Mouse (Mus musculus) midbrain, embryonic 14.5 days (tissue): ENCODE results near the gene Rpl18a. TPM values are rescaled to one million over a fixed set of nuclear protein-coding genes. Genes with fewer than 3 reads are reported as not detected.

ENCODE experiments used
- ATAC-seq: fragments of 200-750 bp; cut with Nextera tagmentation; 2 replicates; pipeline ENCODE4 v1.8.0; 2017; ENCODE audit warnings: moderate number of reproducible peaks, moderate library complexity; ENCODE audit not compliant: low FRiP score, low TSS enrichment
- DNase-seq: peaks from one replicate; pipeline ENCODE4 v3.0.0-alpha.2; 2015
- H3K27ac ChIP-seq: fragments of 300-500 bp; sonication (generic); replicated peaks from 2 replicates; pipeline ENCODE4 v1.5.1; 2014; ENCODE audit warnings: mild to moderate bottlenecking, low read depth, low read length, moderate library complexity
- H3K27me3 ChIP-seq: fragments of 300-500 bp; sonication (generic); 2 replicates; pipeline ENCODE4 v1.6.1; 2014; ENCODE audit warnings: low read length, control low read depth, mixed read lengths; ENCODE audit not compliant: control insufficient read depth, insufficient read depth
- H3K36me3 ChIP-seq: fragments of 300-500 bp; sonication (generic); 2 replicates; pipeline ENCODE4 v1.6.1; 2014; ENCODE audit warnings: low read length, control low read depth; ENCODE audit not compliant: control insufficient read depth, insufficient read depth
- H3K4me1 ChIP-seq: fragments of 300-500 bp; sonication (generic); 2 replicates; pipeline ENCODE4 v1.6.1; 2014; ENCODE audit warnings: mild to moderate bottlenecking, antibody characterized with exemption, low read length, control low read depth; ENCODE audit not compliant: control insufficient read depth, insufficient read depth
- H3K4me2 ChIP-seq: fragments of 300-500 bp; sonication (generic); 2 replicates; pipeline ENCODE4 v1.6.1; 2014; ENCODE audit warnings: mild to moderate bottlenecking, low read length, moderate library complexity
- H3K4me3 ChIP-seq: fragments of 300-500 bp; sonication (generic); replicated peaks from 2 replicates; pipeline ENCODE4 v1.5.1; 2014; ENCODE audit warnings: low read depth, low read length
- H3K9ac ChIP-seq: fragments of 300-500 bp; sonication (generic); replicated peaks from 2 replicates; pipeline ENCODE4 v1.6.1; 2014; ENCODE audit warnings: mild to moderate bottlenecking, low read length, moderate library complexity
- H3K9me3 ChIP-seq: fragments of 300-500 bp; sonication (generic); 2 replicates; pipeline ENCODE4 v1.6.1; 2016; ENCODE audit warnings: low read length, control low read depth, mixed read lengths; ENCODE audit not compliant: control insufficient read depth
- WGBS: fragments of 180-500 bp; shearing (Covaris S2); extraction: QIAGEN DNeasy Blood & Tissue Kit; methylation state at CpG from one replicate; pipeline ENCODE4 v1.1.7; 2014; 5-methylcytosine and 5-hydroxymethylcytosine counted together
- polyA plus RNA-seq: library from polyadenylated mRNA; unstranded; fragments of >200 nt; fragmentation: Nextera tagmentation; extraction: Ambion mirVana; gene quantifications from 2 replicates; pipeline ENCODE4 v1.2.1, GENCODE M21; 2014

Gene Rpl18a
- polyA plus RNA-seq, 1 experiment from 2014 or later, result 2,701 TPM

DNA sequence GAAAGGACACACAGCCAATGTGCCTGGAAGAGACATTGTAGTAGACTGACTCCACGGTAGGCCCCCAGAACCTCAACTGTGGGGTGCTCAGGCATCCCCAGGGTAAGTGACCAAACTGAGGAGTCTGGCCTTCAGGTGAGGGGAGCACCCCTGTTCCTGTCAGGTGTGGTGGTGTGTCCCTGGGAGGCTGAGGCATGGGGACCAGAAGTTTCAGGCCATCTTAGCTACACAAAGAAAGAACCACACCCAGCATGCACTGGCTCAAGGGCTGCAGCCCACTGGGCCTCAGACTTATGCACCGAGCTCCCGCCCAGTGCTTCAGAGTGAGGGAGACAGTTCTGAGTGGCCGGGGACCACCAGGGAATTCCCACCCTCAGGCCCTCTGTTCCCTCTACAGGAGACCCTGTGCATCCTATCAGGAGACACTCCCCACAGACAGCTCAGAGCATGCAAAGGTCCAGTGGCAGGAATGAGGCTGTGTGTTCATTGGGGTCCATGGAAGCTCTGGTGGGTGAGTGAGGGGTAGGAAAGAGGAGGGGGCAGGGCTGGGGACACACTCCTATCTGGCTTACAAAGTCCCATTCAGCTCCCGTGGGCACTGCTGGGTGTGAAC is 25.9 kb downstream of the Rpl18a start:
- 90% methylated on average over 5 of the region's 5 CpGs for WGBS
- H3K27me3 ChIP-seq, result no peaks in the 10 kb centered on the region
- 0 out of 2 replicates have a peak overlapping the region, but pooled peaks have one; percentile 3 for H3K9ac ChIP-seq

DNA sequence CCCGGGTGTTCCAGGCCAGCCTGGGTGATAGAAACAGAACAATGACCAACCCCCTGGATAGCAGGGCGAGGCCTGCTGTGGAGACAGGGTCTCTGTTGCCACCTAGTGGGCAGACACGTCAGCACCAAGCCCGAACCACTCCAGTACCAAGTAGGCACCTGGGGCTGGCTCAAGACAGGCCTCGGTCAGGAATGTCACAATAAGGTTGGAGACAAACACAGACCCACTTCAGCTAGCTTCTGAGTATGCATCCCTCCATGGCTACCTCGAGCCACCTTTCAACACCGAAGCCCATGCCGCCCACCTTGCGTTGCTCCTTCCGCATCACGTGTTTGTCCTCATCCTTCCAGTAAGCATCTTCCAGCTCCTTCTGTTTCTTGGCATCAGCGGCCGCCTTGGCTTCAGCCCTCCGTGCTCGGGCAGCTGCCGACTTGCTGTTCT is 27.6 kb downstream of the Rpl18a start:
- H3K27ac ChIP-seq, result peak overlapping the region; percentile 81
- peaks cover 33% of the 10 kb centered on the region for H3K4me1 ChIP-seq
- peak overlapping the region; percentile 34; the same call in 1 of the 2 replicates for H3K4me2 ChIP-seq
- H3K9ac ChIP-seq, result peak overlapping the region; percentile 13
- no peak overlapping the region for H3K4me3 ChIP-seq
- no peaks in the 10 kb centered on the region for H3K9me3 ChIP-seq
- ATAC-seq, result peak; percentile 3; the same call in 1 of the 2 replicates
- WGBS, result 49% methylated on average over 16 of the region's 16 CpGs
- H3K36me3 ChIP-seq, result peaks cover 11% of the 10 kb centered on the region
- peak; percentile 91 for DNase-seq
- no peaks in the 10 kb centered on the region for H3K27me3 ChIP-seq

More for the DNA sequence above, 25.9 kb downstream of the Rpl18a start:
- no peak for DNase-seq
- ATAC-seq, result no peak
- Histone ChIP-seq H3K27ac (no peak overlapping the region), H3K9me3 (no peaks in the 10 kb centered on the region), H3K4me2 (no peak overlapping the region), H3K4me1 (peaks cover 22% of the 10 kb centered on the region), H3K4me3 (no peak overlapping the region), H3K36me3 (peaks cover 11% of the 10 kb centered on the region)

DNA sequence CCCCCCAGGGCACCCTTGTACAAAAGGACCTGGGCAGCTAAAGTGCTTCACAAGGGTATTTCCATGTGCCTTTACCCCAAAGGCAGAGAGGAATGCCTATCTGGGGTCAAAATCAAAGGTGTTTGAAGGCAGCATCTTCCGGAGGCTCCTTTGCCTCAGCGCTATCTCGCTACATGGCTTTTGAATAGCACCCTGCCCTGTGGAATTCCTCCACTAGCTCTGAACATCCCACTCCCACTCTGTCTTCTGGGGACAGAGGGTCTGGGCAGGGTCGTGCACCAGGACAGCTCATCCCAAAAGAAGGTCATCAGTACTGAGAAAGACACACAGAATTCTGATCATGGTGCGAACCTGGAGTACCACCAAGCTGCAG is 28.0 kb downstream of the Rpl18a start:
- peak overlapping the region; percentile 13 for H3K9ac ChIP-seq
- H3K4me3 ChIP-seq, result no peak overlapping the region
- H3K27me3 ChIP-seq, result no peaks in the 10 kb centered on the region
- DNase-seq (no peak), ATAC-seq (no peak)
- H3K36me3 ChIP-seq, result peaks cover 11% of the 10 kb centered on the region
- no peaks in the 10 kb centered on the region for H3K9me3 ChIP-seq
- peaks cover 37% of the 10 kb centered on the region for H3K4me1 ChIP-seq
- H3K4me2 ChIP-seq, result peak overlapping the region; percentile 34
- H3K27ac ChIP-seq, result peak overlapping the region; percentile 81
- 34% methylated on average over 5 of the region's 5 CpGs for WGBS

DNA sequence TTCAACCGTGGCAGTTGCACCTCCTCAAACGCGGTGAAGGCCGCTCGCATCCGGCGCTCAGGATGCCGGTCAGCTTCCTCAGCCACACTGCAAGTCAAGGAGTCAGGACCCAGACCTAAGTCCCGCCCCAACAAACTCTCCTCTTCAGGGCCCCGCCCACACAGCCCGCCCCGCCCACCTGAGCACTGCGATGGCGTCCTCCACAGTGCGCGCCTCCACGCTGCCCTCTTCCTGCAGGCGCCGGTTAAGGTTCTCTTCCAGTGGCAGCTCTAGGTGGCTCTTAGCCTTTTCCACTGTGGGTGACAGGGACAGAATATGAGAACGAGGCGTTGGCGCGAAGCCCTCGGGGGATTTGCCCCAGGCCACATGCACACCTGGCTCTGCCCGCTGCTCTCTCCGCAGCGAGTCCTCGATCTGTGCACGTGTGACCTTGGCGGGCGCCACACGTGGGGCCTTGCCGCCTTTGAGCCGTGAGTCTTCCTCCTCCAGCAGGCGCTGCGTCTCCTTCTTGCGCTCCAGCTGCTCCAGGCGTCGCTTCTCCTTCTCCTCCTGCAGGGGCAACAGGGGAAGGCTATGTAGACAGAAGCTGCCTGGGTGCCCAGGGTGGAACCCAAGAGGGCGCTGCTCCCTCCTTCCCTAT is 28.5 kb downstream of the Rpl18a start:
- Histone ChIP-seq H3K36me3 (peaks cover 11% of the 10 kb centered on the region), H3K27ac (peak overlapping the region; percentile 81), H3K4me1 (peaks cover 41% of the 10 kb centered on the region), H3K9ac (peak overlapping the region; percentile 13), H3K9me3 (no peaks in the 10 kb centered on the region), H3K4me3 (no peak overlapping the region), H3K27me3 (no peaks in the 10 kb centered on the region), H3K4me2 (peak overlapping the region; percentile 34)
- DNase-seq, result peak; percentile 64
- no peak for ATAC-seq
- 12% methylated on average over 40 of the region's 40 CpGs for WGBS

DNA sequence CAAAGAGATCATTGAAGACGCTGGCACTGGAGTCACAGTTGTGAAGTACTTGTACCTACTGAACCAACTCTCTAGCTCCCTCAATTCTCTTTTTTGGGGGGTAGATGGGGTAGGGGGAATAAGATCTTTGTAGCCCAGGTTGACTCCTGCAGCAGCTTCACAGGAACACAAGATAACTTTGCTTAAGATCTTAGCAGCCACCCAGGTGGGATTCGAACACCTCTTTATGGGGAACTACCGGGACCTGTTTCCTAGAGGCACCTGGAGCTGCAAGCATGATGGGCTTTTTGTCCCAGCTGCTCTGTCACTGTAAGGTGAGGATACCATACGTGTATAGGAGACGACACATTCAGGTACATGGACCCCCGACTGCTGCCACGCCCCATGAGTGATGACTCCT is 30.6 kb downstream of the Rpl18a start:
- Histone ChIP-seq H3K9me3 (no peaks in the 10 kb centered on the region), H3K27me3 (no peaks in the 10 kb centered on the region), H3K4me2 (peak overlapping the region; percentile 98), H3K9ac (peak overlapping the region; percentile 59; the same call in 1 of the 2 replicates), H3K4me3 (no peak overlapping the region), H3K4me1 (peaks cover 46% of the 10 kb centered on the region), H3K27ac (peak overlapping the region; percentile 98), H3K36me3 (peaks cover 11% of the 10 kb centered on the region)
- ATAC-seq, result no peak
- no peak for DNase-seq
- 83% methylated on average over 7 of the region's 7 CpGs for WGBS

DNA sequence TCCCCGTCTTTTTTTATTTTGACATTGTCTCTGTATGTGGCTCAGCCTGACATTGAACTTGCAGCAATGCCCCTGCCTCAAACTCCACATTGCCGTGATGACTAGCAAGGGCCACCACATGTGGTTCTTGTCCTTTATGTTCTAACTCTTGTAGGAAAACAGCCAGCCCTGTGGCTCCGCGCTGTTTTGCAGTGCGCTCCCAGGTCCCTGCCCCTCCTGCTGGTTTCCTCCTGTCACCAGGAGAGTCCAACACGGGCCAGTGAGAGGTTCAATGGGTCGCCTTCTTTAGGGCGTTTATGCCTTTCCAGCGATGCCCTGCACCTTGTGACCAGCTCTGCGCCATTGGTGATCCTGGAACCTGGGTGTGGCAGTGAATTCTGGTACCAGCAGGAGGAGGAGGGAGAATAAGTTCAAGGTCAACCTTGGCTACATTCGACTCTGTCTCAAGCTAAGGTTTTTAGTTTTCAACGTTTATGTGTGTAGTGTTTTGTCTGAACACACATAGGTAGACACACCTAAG is 31.2 kb downstream of the Rpl18a start:
- Histone ChIP-seq H3K27me3 (no peaks in the 10 kb centered on the region), H3K9ac (peak overlapping the region; percentile 59), H3K4me2 (peak overlapping the region; percentile 98), H3K4me1 (peaks cover 47% of the 10 kb centered on the region), H3K4me3 (peak overlapping the region; percentile 64), H3K36me3 (peaks cover 11% of the 10 kb centered on the region), H3K27ac (peak overlapping the region; percentile 98), H3K9me3 (no peaks in the 10 kb centered on the region)
- 8% methylated on average over 12 of the region's 12 CpGs for WGBS
- DNase-seq (no peak), ATAC-seq (peak; percentile 7; the same call in 1 of the 2 replicates)

DNA sequence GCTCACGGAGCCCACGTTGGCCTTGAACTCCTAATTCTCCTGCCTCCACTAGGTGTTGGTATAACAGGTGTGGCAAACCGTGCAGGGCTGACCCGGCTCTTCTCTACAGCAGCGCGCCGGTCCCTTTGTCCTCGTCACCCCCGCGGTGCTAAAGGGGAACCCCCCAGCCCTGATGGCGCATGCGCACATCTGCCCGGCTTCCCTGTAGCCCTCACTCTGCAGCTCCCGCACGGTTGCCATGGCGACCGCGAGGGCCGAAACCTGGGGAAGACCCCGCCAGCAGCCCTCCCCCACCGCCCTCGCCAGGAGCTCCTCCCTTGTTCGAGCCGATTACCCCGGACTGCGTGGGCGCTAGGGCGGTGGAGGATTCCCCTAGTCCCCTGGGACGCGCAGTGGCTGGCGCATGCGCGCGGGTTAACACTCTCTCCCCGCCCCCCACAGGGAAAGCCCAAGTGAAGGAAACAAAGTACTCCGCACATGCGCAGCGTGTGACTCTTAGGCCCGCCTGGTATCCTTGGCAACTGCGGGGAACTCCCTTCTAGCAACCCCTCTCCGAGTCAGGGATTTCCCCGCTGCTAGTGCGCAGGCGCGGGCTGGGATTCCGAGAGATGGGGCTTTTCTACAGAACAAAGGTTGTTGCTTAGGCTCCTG is 31.7 kb downstream of the Rpl18a start:
- Histone ChIP-seq H3K36me3 (peaks cover 11% of the 10 kb centered on the region), H3K27ac (peak overlapping the region; percentile 98), H3K9ac (peak overlapping the region; percentile 85), H3K4me2 (peak overlapping the region; percentile 98), H3K4me3 (peak overlapping the region; percentile 64), H3K9me3 (no peaks in the 10 kb centered on the region), H3K4me1 (peaks cover 47% of the 10 kb centered on the region), H3K27me3 (no peaks in the 10 kb centered on the region)
- ATAC-seq (peak; percentile 88), DNase-seq (peak; percentile 100)
- under 1% methylated on average over 46 of the region's 46 CpGs for WGBS

DNA sequence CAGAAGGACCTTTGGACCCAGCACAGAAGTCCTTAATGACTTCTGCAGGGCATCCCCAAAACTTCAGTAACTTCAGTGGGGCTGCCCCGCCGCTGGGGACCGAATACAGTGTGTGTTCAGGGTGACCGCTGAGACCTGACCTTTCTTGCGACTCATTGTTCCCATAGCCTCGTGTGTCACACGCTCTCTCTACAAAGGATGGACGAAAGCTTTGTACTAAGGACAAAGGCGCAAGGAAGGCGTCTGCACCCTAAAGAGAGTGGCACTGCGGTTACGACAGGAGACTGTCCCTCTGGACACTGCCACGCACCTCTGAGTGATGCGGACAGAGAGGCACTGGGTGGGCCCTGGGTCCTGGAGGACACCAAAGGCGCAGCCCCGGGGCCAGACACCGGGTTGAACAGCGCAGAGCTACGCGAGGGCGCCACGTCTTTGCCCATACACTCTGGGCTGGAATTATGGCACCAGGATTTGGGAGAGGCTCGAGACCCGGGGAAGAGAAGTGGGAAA is 32.4 kb downstream of the Rpl18a start:
- WGBS, result under 1% methylated on average over 24 of the region's 24 CpGs
- peak overlapping the region; percentile 85 for H3K9ac ChIP-seq
- no peaks in the 10 kb centered on the region for H3K27me3 ChIP-seq
- ATAC-seq, result peak; percentile 12
- peaks cover 47% of the 10 kb centered on the region for H3K4me1 ChIP-seq
- peaks cover 11% of the 10 kb centered on the region for H3K36me3 ChIP-seq
- peak overlapping the region; percentile 64 for H3K4me3 ChIP-seq
- H3K4me2 ChIP-seq, result peak overlapping the region; percentile 98
- no peak for DNase-seq
- peak overlapping the region; percentile 98 for H3K27ac ChIP-seq
- no peaks in the 10 kb centered on the region for H3K9me3 ChIP-seq
